Mouse (Mus musculus) liver, embryonic 14 days (tissue): ENCODE results near the gene Mrpl20. TPM values are rescaled to one million over a fixed set of nuclear protein-coding genes. Genes with fewer than 3 reads are reported as not detected.

Experiments
- polyA plus RNA-seq: library from polyadenylated mRNA; depleted of rRNA; stranded (reverse); fragments of >200 nt; gene quantifications from 2 replicates; pipeline ENCODE4 v1.2.3, GENCODE M21; 2012; rRNA removed

Gene Mrpl20
- polyA plus RNA-seq = 68.5 and 74.1 TPM in 2 replicates

DNA sequence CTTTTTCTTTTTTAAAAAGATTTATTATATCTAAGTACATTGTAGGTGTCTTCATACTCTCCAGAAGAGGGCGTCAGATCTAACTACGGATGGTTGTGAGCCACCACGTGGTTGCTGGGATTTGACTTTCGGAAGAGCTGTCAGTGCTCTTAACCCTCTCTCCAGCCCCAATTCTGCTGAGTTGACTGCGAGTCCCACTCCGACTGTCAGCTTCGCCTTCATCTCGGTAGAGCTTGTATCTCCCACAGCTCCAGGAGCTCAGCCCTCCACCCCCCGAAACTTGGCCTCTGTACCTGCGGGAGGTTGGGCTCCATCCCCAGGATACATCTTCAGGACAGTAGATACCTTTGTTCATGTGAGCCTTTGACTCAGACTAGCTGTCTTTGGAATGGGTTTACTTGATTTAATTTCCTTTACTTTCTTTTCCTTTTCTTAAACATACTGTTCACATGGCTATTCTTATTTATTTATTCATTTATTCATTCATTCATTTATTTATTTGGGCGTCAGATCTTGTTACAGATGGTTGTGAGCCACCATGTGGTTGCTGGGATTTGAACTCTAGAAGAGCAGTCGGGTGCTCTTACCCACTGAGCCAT lies at the start of gene Mrpl20:
Gene Mrpl20 (plus strand): TSS at position 138 of the 599 bp plus-strand sequence.

GRCm38 (mm10) chr4:155760613-155761355 lies 41.9 kb upstream of the Mrpl20 start, which contains the start of gene Atad3a:
Atad3a (minus strand) TSS chr4:155761093.

DNA sequence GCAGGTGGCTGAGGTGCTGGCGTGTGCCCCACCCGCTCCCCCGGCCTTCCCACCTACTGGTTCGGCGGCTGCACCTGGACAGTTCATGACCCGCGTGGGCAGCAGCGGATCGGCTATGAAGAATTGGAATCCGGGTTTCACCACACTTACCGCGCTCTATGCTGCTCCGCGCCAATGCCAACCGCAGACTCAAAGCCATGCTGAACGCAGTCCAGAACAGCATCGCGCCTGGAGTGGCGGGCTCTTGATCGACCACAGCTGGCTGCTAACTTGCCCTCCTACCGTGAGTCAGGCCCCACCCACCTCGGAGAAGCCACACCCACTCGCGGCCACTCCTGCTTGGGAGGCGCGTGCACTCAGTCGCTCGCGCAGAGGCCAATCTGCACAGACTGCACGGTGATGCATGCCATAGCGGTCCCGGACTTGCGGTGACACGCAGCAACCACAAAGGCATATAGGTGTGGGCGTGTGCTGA lies 28.4 kb upstream of the Mrpl20 start, which contains the start of gene Vwa1:
Gene Vwa1 (minus strand): TSS at position 419 of the 475 bp plus-strand sequence.

GRCm38 (mm10) chr4:155785819-155786218 lies 16.9 kb upstream of the Mrpl20 start, which contains the start of gene Tmem88b:
Tmem88b (minus strand) TSS chr4:155785874.

DNA sequence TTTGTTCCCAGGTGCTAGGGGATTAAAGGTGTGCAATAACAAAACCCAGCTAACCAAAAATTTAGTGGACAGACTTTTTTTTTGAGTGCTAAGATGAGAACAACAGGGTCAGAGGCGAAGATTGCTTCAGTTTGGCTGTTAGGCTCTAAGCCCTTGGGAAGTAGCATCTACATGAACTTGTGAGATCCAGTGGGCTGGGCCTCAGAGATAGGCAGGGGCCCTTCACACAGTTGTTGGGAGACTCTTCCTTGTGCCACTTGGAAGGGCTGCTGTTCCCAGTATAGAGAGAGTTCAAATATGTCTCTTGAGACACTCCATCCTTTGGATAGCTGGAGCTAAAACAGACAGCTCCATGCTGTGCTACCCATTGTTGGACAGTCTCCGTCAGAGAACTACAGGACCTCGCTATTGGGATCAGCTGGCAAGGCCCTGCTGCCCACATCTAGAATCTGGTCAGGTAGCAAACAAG lies 12.6 kb upstream of the Mrpl20 start, which contains the start of gene Ankrd65:
Gene Ankrd65 (plus strand): TSS at position 419 of the 469 bp plus-strand sequence.

DNA sequence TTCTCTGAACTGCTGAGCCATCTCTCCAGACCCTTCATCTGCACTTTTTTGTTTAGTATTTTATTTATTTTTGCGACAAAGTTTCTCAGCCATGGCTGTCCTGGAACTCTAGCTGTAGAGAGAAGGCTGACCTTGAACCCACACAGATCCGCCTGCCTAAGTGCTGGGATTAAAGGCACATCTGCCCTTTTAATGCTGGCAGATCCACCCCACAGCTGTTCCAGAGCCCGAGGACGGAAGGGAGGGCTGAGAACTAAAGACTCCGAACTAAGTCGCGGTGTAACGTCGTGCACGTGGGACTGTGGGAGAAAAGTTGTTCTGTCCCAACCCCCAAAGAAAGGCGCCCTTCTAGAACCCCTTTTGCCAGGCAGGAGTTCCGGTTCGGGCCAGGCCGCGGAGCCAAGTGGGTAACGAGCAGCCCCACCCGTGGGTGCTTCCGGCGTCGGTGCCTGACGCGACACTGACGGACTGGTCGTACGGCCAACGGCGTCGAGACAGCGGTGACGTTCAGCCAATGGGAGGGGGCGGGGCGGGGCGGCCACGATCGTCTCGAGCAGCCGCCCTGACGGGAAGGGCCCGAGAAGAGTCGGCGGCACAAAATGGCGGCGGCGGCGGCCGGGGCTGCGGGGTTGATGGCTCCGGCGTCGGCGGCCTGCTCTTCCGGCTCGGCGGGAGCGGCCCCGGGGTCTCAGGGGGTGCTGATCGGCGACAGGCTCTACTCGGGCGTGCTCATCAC lies 9.4 kb downstream of the Mrpl20 start, which contains the start of gene Ccnl2:
Gene Ccnl2 (plus strand): TSS at position 561 of the 736 bp plus-strand sequence.

GRCm38 (mm10) chr4:155831205-155831766 lies 28.6 kb downstream of the Mrpl20 start, which contains the start of gene Aurkaip1:
Aurkaip1 (plus strand) TSS chr4:155831272.

GRCm38 (mm10) chr4:155839483-155839910 lies 36.8 kb downstream of the Mrpl20 start, which contains the start of gene Mxra8:
Mxra8 (plus strand) TSS chr4:155839680.

DNA sequence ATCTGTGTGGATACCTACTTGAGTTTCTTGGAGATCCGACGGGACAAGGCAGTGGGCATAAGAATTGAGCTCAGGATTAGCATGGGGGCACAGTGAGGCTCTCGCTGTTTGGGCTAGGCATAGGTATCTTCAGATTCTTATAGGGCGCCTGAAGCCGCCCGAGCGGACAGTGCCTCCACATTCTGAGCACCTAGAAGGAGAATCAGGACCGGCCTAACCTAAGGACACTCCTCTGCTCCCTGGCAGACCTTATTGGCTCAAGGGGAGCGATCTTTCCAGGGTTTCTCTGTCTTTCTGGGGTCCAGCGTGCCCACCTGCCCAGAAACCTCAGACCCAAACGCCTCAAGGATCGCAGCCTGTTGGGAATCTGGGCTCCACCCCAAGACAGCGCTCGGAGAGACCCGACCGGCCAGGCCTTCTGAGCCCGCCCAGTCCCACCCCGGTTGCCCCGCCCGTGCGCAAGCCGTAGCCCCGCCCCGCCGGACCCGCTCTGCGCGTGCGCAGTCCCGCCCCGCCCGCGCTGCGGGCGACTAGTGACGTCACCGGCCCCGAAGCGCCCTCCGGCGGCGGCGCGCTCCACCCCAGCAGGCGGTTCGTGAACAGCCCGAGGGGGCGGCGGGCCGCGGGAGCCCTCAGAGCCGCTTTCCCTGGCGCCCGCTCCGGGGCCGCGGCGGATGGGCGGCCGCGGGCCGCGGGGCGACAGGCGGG lies 44.3 kb downstream of the Mrpl20 start, which contains the start of gene Dvl1:
Gene Dvl1 (plus strand): TSS at position 532 of the 708 bp plus-strand sequence.

Other genes with a start within 250 kb of the Mrpl20 start
- gene Nadk, start 240.5 kb upstream of the Mrpl20 start, polyA plus RNA-seq = 28.9 and 34.9 TPM in 2 replicates
- gene Slc35e2, start 201.5 kb upstream of the Mrpl20 start, polyA plus RNA-seq = 3.9 and 5.0 TPM in 2 replicates
- 19.8 and 24.5 TPM in 2 replicates for gene Cdk11b, start 178.0 kb upstream of the Mrpl20 start, polyA plus RNA-seq
- not detected in 2 replicates for gene Gm10563, start 157.5 kb upstream of the Mrpl20 start, polyA plus RNA-seq
- gene Mmp23, start 149.5 kb upstream of the Mrpl20 start, polyA plus RNA-seq = 4.6 TPM in 2 replicates
- 4.1 and 4.6 TPM in 2 replicates for gene Mib2, start 133.7 kb upstream of the Mrpl20 start, polyA plus RNA-seq
- 0.39 and 0.52 TPM in 2 replicates for gene Fndc10, start 108.5 kb upstream of the Mrpl20 start, polyA plus RNA-seq
- 35.5 and 42.0 TPM in 2 replicates for gene Ssu72, start 98.1 kb upstream of the Mrpl20 start, polyA plus RNA-seq
- 0.09 and 0.20 TPM in 2 replicates for gene Tmem240, start 68.1 kb upstream of the Mrpl20 start, polyA plus RNA-seq
- gene Atad3a, start 41.8 kb upstream of the Mrpl20 start, polyA plus RNA-seq = 37.8 and 42.2 TPM in 2 replicates
- 0.12 and 0.18 TPM in 2 replicates for gene Vwa1, start 28.2 kb upstream of the Mrpl20 start, polyA plus RNA-seq
- 0.29 TPM in 2 replicates for gene Tmem88b, start 17.0 kb upstream of the Mrpl20 start, polyA plus RNA-seq
- 0.02 TPM in 1 of 2 replicates, not detected in the other for gene Ankrd65, start 12.4 kb upstream of the Mrpl20 start, polyA plus RNA-seq
- gene Ccnl2, start 9.6 kb downstream of the Mrpl20 start, polyA plus RNA-seq = 66.5 and 75.1 TPM in 2 replicates
- 76.4 and 80.4 TPM in 2 replicates for gene Aurkaip1, start 28.4 kb downstream of the Mrpl20 start, polyA plus RNA-seq
- 5.0 and 5.9 TPM in 2 replicates for gene Mxra8, start 36.8 kb downstream of the Mrpl20 start, polyA plus RNA-seq
- gene Dvl1, start 44.5 kb downstream of the Mrpl20 start, polyA plus RNA-seq = 18.2 and 20.1 TPM in 2 replicates
- gene Tas1r3, start 60.5 kb downstream of the Mrpl20 start, polyA plus RNA-seq = 0.06 and 0.08 TPM in 2 replicates
- gene Cptp, start 66.6 kb downstream of the Mrpl20 start, polyA plus RNA-seq = 4.5 and 5.1 TPM in 2 replicates
- 19.9 and 22.3 TPM in 2 replicates for gene Ints11, start 66.7 kb downstream of the Mrpl20 start, polyA plus RNA-seq
- gene Pusl1, start 88.9 kb downstream of the Mrpl20 start, polyA plus RNA-seq = 14.5 and 17.2 TPM in 2 replicates
- gene Acap3, start 88.9 kb downstream of the Mrpl20 start, polyA plus RNA-seq = 6.8 and 9.2 TPM in 2 replicates
- 34.7 and 36.6 TPM in 2 replicates for gene Ube2j2, start 141.0 kb downstream of the Mrpl20 start, polyA plus RNA-seq
- 32.6 and 35.9 TPM in 2 replicates for gene C1qtnf12, start 159.4 kb downstream of the Mrpl20 start, polyA plus RNA-seq
- 2.1 and 2.8 TPM in 2 replicates for gene B3galt6, start 189.8 kb downstream of the Mrpl20 start, polyA plus RNA-seq
- 30.4 and 33.1 TPM in 2 replicates for gene Sdf4, start 190.0 kb downstream of the Mrpl20 start, polyA plus RNA-seq
- gene Tnfrsf4, start 211.0 kb downstream of the Mrpl20 start, polyA plus RNA-seq = 0.85 and 1.0 TPM in 2 replicates
- gene Tnfrsf18, start 223.3 kb downstream of the Mrpl20 start, polyA plus RNA-seq = 0.15 and 0.24 TPM in 2 replicates